Mouse (Mus musculus) limb, embryonic 13.5 days (tissue): ENCODE data around the gene Sept5. TPM values are rescaled to one million over a fixed set of nuclear protein-coding genes. Genes with fewer than 3 reads are reported as not detected.

Source experiments
- ATAC-seq: fragments of 200-750 bp; cut with Nextera tagmentation; 2 replicates; pipeline ENCODE4 v1.8.0; 2017; ENCODE audit warnings: low read depth, moderate number of reproducible peaks, moderate TSS enrichment; ENCODE audit not compliant: low FRiP score
- H3K27ac ChIP-seq: fragments of 300-500 bp; sonication (generic); 2 replicates; pipeline ENCODE4 v1.5.1; 2015; ENCODE audit warnings: inconsistent platforms, mild to moderate bottlenecking, moderate library complexity
- H3K27me3 ChIP-seq: fragments of 300-500 bp; sonication (generic); 2 replicates; pipeline ENCODE4 v1.6.1; 2015; ENCODE audit warnings: mild to moderate bottlenecking, inconsistent platforms
- H3K36me3 ChIP-seq: fragments of 300-500 bp; sonication (generic); 2 replicates; pipeline ENCODE4 v1.6.1; 2015; ENCODE audit warnings: inconsistent platforms, mild to moderate bottlenecking, moderate library complexity
- H3K4me1 ChIP-seq: fragments of 300-500 bp; sonication (generic); 2 replicates; pipeline ENCODE4 v1.6.1; 2015; ENCODE audit warnings: inconsistent platforms
- H3K4me2 ChIP-seq: fragments of 300-500 bp; sonication (generic); replicated peaks from 2 replicates; pipeline ENCODE4 v1.6.1; 2015; ENCODE audit warnings: inconsistent platforms, mild to moderate bottlenecking, moderate library complexity
- H3K4me3 ChIP-seq: fragments of 300-500 bp; sonication (generic); 2 replicates; pipeline ENCODE4 v1.5.1; 2015; ENCODE audit warnings: moderate library complexity, mild to moderate bottlenecking, inconsistent platforms
- H3K9ac ChIP-seq: fragments of 300-500 bp; sonication (generic); 2 replicates; pipeline ENCODE4 v1.6.1; 2015; ENCODE audit warnings: mild to moderate bottlenecking, inconsistent platforms
- H3K9me3 ChIP-seq: fragments of 300-500 bp; sonication (generic); 2 replicates; pipeline ENCODE4 v1.6.1; 2016; ENCODE audit warnings: inconsistent platforms
- WGBS: fragments of 180-500 bp; shearing (Covaris S2); methylation state at CpG from one replicate; pipeline ENCODE4 v1.1.7; 2015; 5-methylcytosine and 5-hydroxymethylcytosine counted together
- polyA plus RNA-seq: library from polyadenylated mRNA; unstranded; fragments of >200 nt; fragmentation: Nextera tagmentation; extraction: Ambion mirVana; gene quantifications from 2 replicates; pipeline ENCODE4 v1.2.1, GENCODE M21; 2015

Sept5 gene
- polyA plus RNA-seq, 1 experiment from 2014 or later, result 41.7 TPM

DNA sequence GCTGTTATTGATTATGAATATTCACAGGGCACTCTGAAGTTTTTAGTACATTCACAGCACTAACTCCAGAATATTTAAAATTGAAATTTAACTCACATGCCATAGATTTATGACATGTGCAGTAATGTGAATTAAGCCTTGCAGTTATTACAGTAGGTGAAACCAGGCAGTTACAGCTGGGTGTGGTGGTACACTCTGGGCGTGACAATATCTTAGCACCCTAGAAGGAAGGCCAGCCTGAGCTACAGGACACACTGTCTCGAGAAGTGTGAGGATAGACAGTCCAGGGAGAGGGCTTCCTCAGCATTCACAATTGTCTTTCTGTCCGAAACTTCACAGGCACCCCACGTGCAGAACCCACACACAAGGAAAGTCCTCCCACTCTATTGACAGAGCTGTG, 14.7 kb upstream of the Sept5 start:
- H3K27me3 ChIP-seq, result no peaks in the 10 kb centered on the region
- H3K27ac ChIP-seq, result no peak overlapping the region
- H3K4me3 ChIP-seq, result no peak overlapping the region
- no peaks in the 10 kb centered on the region for H3K36me3 ChIP-seq
- H3K9ac ChIP-seq, result no peak overlapping the region
- 73% methylated on average over 4 of the region's 4 CpGs for WGBS
- H3K4me2 ChIP-seq, result no peak overlapping the region
- no peak for ATAC-seq
- no peaks in the 10 kb centered on the region for H3K9me3 ChIP-seq
- H3K4me1 ChIP-seq, result peaks cover 11% of the 10 kb centered on the region; the same call in 1 of the 2 replicates

- Histone ChIP-seq H3K4me2 (no peak overlapping the region), H3K27ac (no peak overlapping the region), H3K4me3 (no peak overlapping the region), H3K9me3 (no peaks in the 10 kb centered on the region), H3K4me1 (peaks cover 11% of the 10 kb centered on the region; the same call in 1 of the 2 replicates), H3K27me3 (no peaks in the 10 kb centered on the region), H3K9ac (no peak overlapping the region), H3K36me3 (no peaks in the 10 kb centered on the region)
- WGBS, result 75% methylated on average over 11 of the region's 11 CpGs
- 0 out of 2 replicates have a peak, but pooled peaks have one; percentile 24 for ATAC-seq
Measured at GRCm38 (mm10) chr16:18643406-18643998, 13.7 kb upstream of the Sept5 start.

DNA sequence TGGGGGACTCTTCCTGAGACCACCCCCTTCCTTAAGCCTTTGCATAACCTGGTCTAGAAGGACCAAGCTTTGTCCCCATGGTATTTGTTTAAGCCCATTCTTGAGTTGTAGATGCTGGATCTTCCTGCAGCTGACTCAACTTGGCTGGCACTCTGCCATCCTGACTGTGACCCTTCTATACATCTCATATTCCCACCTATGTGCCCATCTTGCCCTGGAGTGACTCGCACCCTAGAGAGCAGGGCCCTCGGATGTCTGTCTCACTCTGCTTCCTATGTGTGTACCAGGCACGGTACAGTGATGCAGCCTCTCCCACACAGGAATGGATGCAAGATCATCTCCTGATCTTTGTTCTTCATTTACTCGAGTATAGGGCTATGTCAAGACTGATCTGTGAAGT, 13.1 kb upstream of the Sept5 start:
- H3K4me2 ChIP-seq, result no peak overlapping the region
- no peaks in the 10 kb centered on the region for H3K27me3 ChIP-seq
- ATAC-seq, result 0 out of 2 replicates have a peak, but pooled peaks have one; percentile 25
- no peak overlapping the region for H3K9ac ChIP-seq
- H3K27ac ChIP-seq, result no peak overlapping the region
- H3K9me3 ChIP-seq, result no peaks in the 10 kb centered on the region
- H3K4me1 ChIP-seq, result peaks cover 11% of the 10 kb centered on the region; the same call in 1 of the 2 replicates
- H3K4me3 ChIP-seq, result no peak overlapping the region
- whole genome bisulfite sequencing, result 88% methylated on average over 4 of the region's 4 CpGs
- no peaks in the 10 kb centered on the region for H3K36me3 ChIP-seq

- Histone ChIP-seq H3K4me2 (no peak overlapping the region), H3K4me3 (no peak overlapping the region), H3K36me3 (no peaks in the 10 kb centered on the region), H3K9me3 (no peaks in the 10 kb centered on the region), H3K9ac (no peak overlapping the region), H3K27me3 (no peaks in the 10 kb centered on the region), H3K4me1 (peaks cover 11% of the 10 kb centered on the region; the same call in 1 of the 2 replicates), H3K27ac (no peak overlapping the region; the same call in 1 of the 2 replicates)
- ATAC-seq, result peak; percentile 44; the same call in 1 of the 2 replicates
- WGBS, result 45% methylated on average over 7 of the region's 7 CpGs
Measured at GRCm38 (mm10) chr16:18642291-18642690, 12.5 kb upstream of the Sept5 start.

DNA sequence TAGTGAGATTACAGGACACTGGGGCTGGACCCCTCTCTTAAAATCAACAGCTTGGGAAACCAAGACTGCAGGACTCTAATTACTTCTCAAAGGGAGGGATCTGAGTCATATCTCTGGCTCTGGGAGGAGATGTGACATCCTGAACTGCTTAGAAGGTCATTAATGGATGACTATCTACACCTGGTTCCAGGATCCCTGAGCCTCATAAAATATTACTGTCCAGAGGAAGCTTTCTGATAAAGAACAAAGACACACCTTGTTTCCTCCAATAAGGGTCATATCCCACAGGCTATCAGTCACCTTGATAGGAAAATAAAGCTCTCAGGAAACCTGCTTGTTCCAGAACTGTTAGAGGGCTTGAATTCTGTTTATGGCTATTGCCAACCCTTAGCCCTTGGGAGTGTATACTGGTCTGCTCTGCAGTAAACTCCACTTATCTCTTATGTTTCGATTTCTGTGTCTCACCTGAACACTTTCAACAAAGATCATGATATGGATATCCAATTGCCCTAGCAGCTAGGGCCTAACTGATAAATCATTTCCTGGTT, 9.7 kb upstream of the Sept5 start:
- no peak overlapping the region for H3K9ac ChIP-seq
- H3K4me2 ChIP-seq, result no peak overlapping the region
- H3K9me3 ChIP-seq, result 0 out of 2 replicates have a peak, but pooled peaks cover 3% of the 10 kb centered on the region
- no peaks in the 10 kb centered on the region for H3K36me3 ChIP-seq
- H3K27me3 ChIP-seq, result no peaks in the 10 kb centered on the region
- 86% methylated on average over 1 of the region's 1 CpGs for WGBS
- no peak for ATAC-seq
- no peaks in the 10 kb centered on the region for H3K4me1 ChIP-seq
- H3K27ac ChIP-seq, result no peak overlapping the region
- no peak overlapping the region for H3K4me3 ChIP-seq

GRCm38 (mm10) chr16:18638396-18638795, 8.6 kb upstream of the Sept5 start:
- Histone ChIP-seq H3K9ac (no peak overlapping the region), H3K27me3 (no peaks in the 10 kb centered on the region), H3K36me3 (no peaks in the 10 kb centered on the region), H3K9me3 (0 out of 2 replicates have a peak, but pooled peaks cover 3% of the 10 kb centered on the region), H3K4me2 (no peak overlapping the region), H3K27ac (no peak overlapping the region), H3K4me3 (no peak overlapping the region), H3K4me1 (no peaks in the 10 kb centered on the region)
- 31% methylated on average over 2 of the region's 2 CpGs for WGBS
- no peak for ATAC-seq

DNA sequence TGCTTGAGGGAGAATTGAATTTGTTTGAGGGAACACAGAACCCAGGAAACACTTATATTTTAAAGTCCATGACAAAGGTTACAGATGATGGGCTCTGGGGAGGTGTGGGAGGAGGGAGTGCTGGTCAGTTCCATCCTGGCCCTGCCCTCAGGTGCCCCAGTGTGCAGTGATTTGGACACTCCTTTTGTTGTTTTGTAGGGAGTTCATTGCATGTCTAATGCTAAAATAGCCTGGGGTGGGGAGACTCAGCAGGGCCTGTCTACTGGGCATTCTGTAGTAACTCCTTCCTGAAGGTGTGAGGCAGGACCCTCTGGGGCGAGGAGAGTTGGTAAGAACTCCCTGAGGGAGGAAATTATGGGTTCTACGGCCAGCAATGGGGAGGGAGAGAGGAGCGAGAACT, 7.0 kb upstream of the Sept5 start:
- ATAC-seq, result no peak
- Histone ChIP-seq H3K4me2 (no peak overlapping the region), H3K4me1 (no peaks in the 10 kb centered on the region), H3K27me3 (0 out of 2 replicates have a peak, but pooled peaks cover 5% of the 10 kb centered on the region), H3K9me3 (0 out of 2 replicates have a peak, but pooled peaks cover 3% of the 10 kb centered on the region), H3K27ac (no peak overlapping the region), H3K36me3 (no peaks in the 10 kb centered on the region), H3K9ac (no peak overlapping the region), H3K4me3 (no peak overlapping the region)
- 60% methylated on average over 3 of the region's 3 CpGs for WGBS

DNA sequence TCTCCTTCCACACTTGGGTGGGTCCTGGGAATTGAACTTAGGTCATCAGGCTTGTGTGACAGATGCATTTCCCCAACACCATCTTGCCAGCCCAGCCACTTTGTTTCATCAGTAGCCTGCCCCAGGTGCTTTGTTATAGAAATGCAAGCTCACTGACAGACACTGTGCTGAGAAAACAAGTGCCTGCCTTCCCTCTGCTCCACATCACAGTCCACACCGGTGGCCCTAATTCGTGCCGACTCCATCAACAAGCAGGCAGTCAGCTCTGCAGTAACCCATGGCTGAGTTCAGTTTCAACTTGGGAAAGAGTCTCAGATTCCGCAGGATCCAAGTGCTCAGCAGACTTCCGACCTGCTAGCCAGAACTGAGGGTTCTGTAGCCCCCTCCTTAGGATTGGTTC, 6.6 kb upstream of the Sept5 start:
- H3K9me3 ChIP-seq, result 0 out of 2 replicates have a peak, but pooled peaks cover 3% of the 10 kb centered on the region
- no peak for ATAC-seq
- no peak overlapping the region for H3K9ac ChIP-seq
- H3K4me3 ChIP-seq, result no peak overlapping the region
- no peaks in the 10 kb centered on the region for H3K36me3 ChIP-seq
- no peak overlapping the region for H3K4me2 ChIP-seq
- 0 out of 2 replicates have a peak, but pooled peaks cover 7% of the 10 kb centered on the region for H3K27me3 ChIP-seq
- no peak overlapping the region for H3K27ac ChIP-seq
- no peaks in the 10 kb centered on the region for H3K4me1 ChIP-seq
- 84% methylated on average over 5 of the region's 5 CpGs for whole genome bisulfite sequencing

GRCm38 (mm10) chr16:18633333-18633732, 3.6 kb upstream of the Sept5 start:
- Histone ChIP-seq H3K9me3 (0 out of 2 replicates have a peak, but pooled peaks cover 3% of the 10 kb centered on the region), H3K27me3 (peaks cover 10% of the 10 kb centered on the region; the same call in 1 of the 2 replicates)
- ATAC-seq, result no peak

DNA sequence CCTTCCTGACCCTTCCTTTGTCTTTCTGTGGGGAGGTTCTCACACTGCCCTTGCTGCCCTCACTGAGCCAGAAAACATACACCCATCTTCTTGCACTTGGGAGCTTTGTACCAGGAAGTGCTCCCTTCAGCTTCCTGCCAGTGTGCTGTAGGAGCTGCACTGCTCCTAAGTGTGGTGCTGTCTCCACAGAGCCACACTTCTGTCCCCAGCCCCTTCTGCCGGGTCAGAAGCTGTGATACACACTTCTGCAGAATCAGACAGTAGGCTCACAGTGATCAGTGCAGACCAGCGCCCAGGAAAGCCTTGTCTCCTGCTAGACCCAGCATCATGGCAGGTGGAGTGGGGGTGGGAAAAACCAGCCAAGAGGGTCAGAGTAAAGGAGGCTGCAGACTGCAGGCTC, 3.1 kb upstream of the Sept5 start:
- H3K4me1 ChIP-seq, result peaks cover 14% of the 10 kb centered on the region
- H3K36me3 ChIP-seq, result no peaks in the 10 kb centered on the region
- H3K9me3 ChIP-seq, result 0 out of 2 replicates have a peak, but pooled peaks cover 3% of the 10 kb centered on the region
- no peak for ATAC-seq
- H3K27me3 ChIP-seq, result peaks cover 13% of the 10 kb centered on the region; the same call in 1 of the 2 replicates
- no peak overlapping the region for H3K4me2 ChIP-seq
- H3K27ac ChIP-seq, result no peak overlapping the region
- H3K4me3 ChIP-seq, result no peak overlapping the region
- no peak overlapping the region for H3K9ac ChIP-seq
- 68% methylated on average over 2 of the region's 2 CpGs for WGBS

More at GRCm38 (mm10) chr16:18633333-18633732, 3.6 kb upstream of the Sept5 start:
- Histone ChIP-seq H3K9ac (no peak overlapping the region), H3K4me3 (no peak overlapping the region), H3K36me3 (no peaks in the 10 kb centered on the region), H3K4me1 (peaks cover 9% of the 10 kb centered on the region), H3K27ac (0 out of 2 replicates have a peak overlapping the region, but pooled peaks have one; percentile 33), H3K4me2 (no peak overlapping the region)
- WGBS, result 19% methylated on average over 1 of the region's 1 CpGs

DNA sequence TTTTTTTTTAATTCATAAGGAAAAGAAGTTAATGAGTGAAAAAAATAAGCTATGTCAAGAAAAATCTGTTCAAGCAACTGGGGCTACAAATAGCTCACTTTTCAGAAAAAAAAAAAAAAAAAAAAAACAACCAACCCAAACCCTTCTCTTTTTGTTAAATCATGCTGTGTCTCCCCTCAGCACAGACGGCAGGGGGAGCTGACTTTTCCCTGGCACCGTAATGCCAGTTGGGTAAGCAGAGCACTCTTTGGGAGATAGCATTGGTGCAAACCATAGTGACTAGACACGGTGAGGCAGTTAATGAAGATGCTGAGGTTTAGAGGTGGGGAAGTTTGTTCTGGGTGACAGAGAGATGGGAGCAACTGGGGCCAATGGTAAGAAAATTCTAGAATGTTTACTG, 2.3 kb upstream of the Sept5 start:
- 59% methylated on average over 3 of the region's 3 CpGs for WGBS
- ATAC-seq, result no peak
- no peak overlapping the region for H3K4me2 ChIP-seq
- no peak overlapping the region for H3K27ac ChIP-seq
- H3K4me1 ChIP-seq, result peaks cover 22% of the 10 kb centered on the region
- no peak overlapping the region for H3K9ac ChIP-seq
- peaks cover 19% of the 10 kb centered on the region for H3K27me3 ChIP-seq
- H3K36me3 ChIP-seq, result no peaks in the 10 kb centered on the region
- H3K9me3 ChIP-seq, result 0 out of 2 replicates have a peak, but pooled peaks cover 3% of the 10 kb centered on the region
- no peak overlapping the region for H3K4me3 ChIP-seq

GRCm38 (mm10) chr16:18631141-18631540, 1.4 kb upstream of the Sept5 start:
- WGBS, result 58% methylated on average over 7 of the region's 7 CpGs
- peaks cover 28% of the 10 kb centered on the region for H3K27me3 ChIP-seq

More at GRCm38 (mm10) chr16:18631141-18631540, 1.4 kb upstream of the Sept5 start:
- H3K4me1 ChIP-seq, result peaks cover 31% of the 10 kb centered on the region
- ATAC-seq, result no peak
- no peak overlapping the region for H3K4me3 ChIP-seq
- H3K9ac ChIP-seq, result no peak overlapping the region
- no peak overlapping the region for H3K4me2 ChIP-seq
- H3K9me3 ChIP-seq, result 0 out of 2 replicates have a peak, but pooled peaks cover 3% of the 10 kb centered on the region
- no peaks in the 10 kb centered on the region for H3K36me3 ChIP-seq
- no peak overlapping the region for H3K27ac ChIP-seq
